13 mouse cellular contexts compared by ENCODE assay signal in genomic region chr17:9995321-9995720, GRCm38 (mm10).
"Had no signal": no experiment of that assay in that cellular context is flagged by ENCODE, and none has a peak within 500 bp of the region (broad histone marks: within the 10 kb centered on the region; RNA-seq: fewer than 3 reads in every experiment).

No protein-coding gene starts in this region.

- H3K4me1 ChIP-seq: limb, embryonic 13.5 days; neural tube, embryonic 15.5 days; stomach, embryonic 15.5 days had no signal

- H3K9me3 ChIP-seq: limb, embryonic 13.5 days; neural tube, embryonic 15.5 days; stomach, embryonic 15.5 days had no signal

- DNase-seq: kidney, adult 8-10 months; kidney, postnatal 4 days; lung, adult 18-20 months; right cerebral cortex, postnatal 14 days; thymus, adult 2 months; thymus, postnatal 25 days had no signal

- H3K27me3 ChIP-seq: limb, embryonic 13.5 days; neural tube, embryonic 15.5 days; stomach, embryonic 15.5 days had no signal

- H3K4me2 ChIP-seq: limb, embryonic 13.5 days; neural tube, embryonic 15.5 days; stomach, embryonic 15.5 days had no signal

- H3K9ac ChIP-seq: limb, embryonic 13.5 days; liver, embryonic 14.5 days; neural tube, embryonic 15.5 days; stomach, embryonic 15.5 days had no signal

- H3K36me3 ChIP-seq: limb, embryonic 13.5 days; neural tube, embryonic 15.5 days; stomach, embryonic 15.5 days had no signal

- H3K27ac ChIP-seq: kidney, postnatal 0 days; layer of hippocampus, adult 2 months; limb, embryonic 13.5 days; liver, embryonic 14.5 days; neural tube, embryonic 15.5 days; stomach, embryonic 15.5 days had no signal

- H3K4me3 ChIP-seq: layer of hippocampus, adult 2 months; limb, embryonic 13.5 days; myocyte; neural tube, embryonic 15.5 days; stomach, embryonic 15.5 days had no signal
